Mouse (Mus musculus) ES-E14 (cell line): Measurements from ENCODE around the gene Nat8f2. TPM values are rescaled to one million over a fixed set of nuclear protein-coding genes. Genes with fewer than 3 reads are reported as not detected.
"Not testable (repeated sequence)": the region's sequence is repeated elsewhere in the genome, so short reads cannot be mapped to it uniquely, and the experiment has no call there.

Experiments used
- DNase-seq: peaks from one replicate; pipeline ENCODE4 v3.0.0-alpha.2; 2013; ENCODE audit warnings: low read depth, low spot score
- H3K27ac ChIP-seq: 2 replicates; pipeline ENCODE4 v1.5.1; 2012; ENCODE audit warnings: low read depth, mild to moderate bottlenecking, low read length, moderate library complexity, mixed read lengths; ENCODE audit not compliant: poor library complexity, insufficient read depth, severe bottlenecking
- H3K36me3 ChIP-seq: 2 replicates; pipeline ENCODE4 v1.6.1; 2012; ENCODE audit warnings: mild to moderate bottlenecking, low read length, moderate library complexity, mixed read lengths; ENCODE audit not compliant: control insufficient read depth, poor library complexity, insufficient read depth, severe bottlenecking
- H3K4me1 ChIP-seq, 2 experiments: fragments of 150-350 bp in 1 of 2; sonication (generic) in 1 of 2; 2 replicates each; pipeline ENCODE4 v1.6.1; 2012; ENCODE audit warnings: low read length in 2 of 2, mild to moderate bottlenecking in 1 of 2, mixed read lengths in 1 of 2; ENCODE audit not compliant: control insufficient read depth in 2 of 2, insufficient read depth in 2 of 2, poor library complexity in 1 of 2
- H3K4me3 ChIP-seq, 2 experiments: fragments of 150-350 bp in 1 of 2; sonication (generic) in 1 of 2; 2 replicates each; pipeline ENCODE4 v1.5.1; 2012; ENCODE audit warnings: low read length in 2 of 2, low read depth in 1 of 2, mild to moderate bottlenecking in 1 of 2, mixed read lengths in 1 of 2; ENCODE audit not compliant: insufficient read depth in 1 of 2, poor library complexity in 1 of 2, severe bottlenecking in 1 of 2
- H3K9ac ChIP-seq: 2 replicates; pipeline ENCODE4 v1.6.1; 2012; ENCODE audit warnings: low read depth, mild to moderate bottlenecking, low read length, mixed read lengths; ENCODE audit not compliant: poor library complexity, insufficient read depth, severe bottlenecking
- H3K9me3 ChIP-seq: fragments of 150-350 bp; sonication (generic); 2 replicates; pipeline ENCODE4 v1.6.1; 2012; ENCODE audit warnings: low read depth, mild to moderate bottlenecking, low read length; ENCODE audit not compliant: control insufficient read depth, insufficient read depth
- CHD2 ChIP-seq: IDR thresholded peaks from 2 replicates; pipeline ENCODE4 v1.6.1; 2014; ENCODE audit warnings: mild to moderate bottlenecking, low read depth, low read length, inconsistent platforms
- HCFC1 ChIP-seq: IDR thresholded peaks from 2 replicates; pipeline ENCODE4 v1.6.1; 2012; ENCODE audit warnings: low read length, inconsistent platforms, borderline replicate concordance; ENCODE audit not compliant: insufficient read depth
- MAFK ChIP-seq: IDR thresholded peaks from 2 replicates; pipeline ENCODE4 v1.6.1; 2014; ENCODE audit warnings: mild to moderate bottlenecking, low read depth, low read length, inconsistent platforms; ENCODE audit not compliant: insufficient read depth
- ZC3H11A ChIP-seq: IDR thresholded peaks from 2 replicates; pipeline ENCODE4 v1.6.1; 2012; ENCODE audit warnings: low read depth, mild to moderate bottlenecking, inconsistent platforms, low read length, borderline replicate concordance
- ZNF384 ChIP-seq: IDR thresholded peaks from 2 replicates; pipeline ENCODE4 v1.6.1; 2012; ENCODE audit warnings: low read depth, low read length, inconsistent platforms
- in situ Hi-C, 2 experiments: fragments of 600-800 bp; cut with MboI; formaldehyde crosslinking; loops; one replicate each; pipeline ENCODE4 v1.15.1; 2025; ENCODE audit warnings: low sequenced_read_pairs in 2 of 2, inconsistent platforms in 1 of 2; ENCODE audit not compliant: unreplicated experiment in 2 of 2
- total RNA-seq: library from RNA; depleted of rRNA; stranded (reverse); fragments of 300-350 nt; gene quantifications from 2 replicates; pipeline ENCODE4 v1.2.3, GENCODE M21; 2012

Gene Nat8f2
- total RNA-seq, 1 experiment: 1.0 TPM

GRCm38 (mm10) chr6:85851062-85851773 is 17.7 kb downstream of the Nat8f2 start:
- H3K27ac ChIP-seq: no peak overlapping the region
- in situ Hi-C loops: no loop called here

DNA sequence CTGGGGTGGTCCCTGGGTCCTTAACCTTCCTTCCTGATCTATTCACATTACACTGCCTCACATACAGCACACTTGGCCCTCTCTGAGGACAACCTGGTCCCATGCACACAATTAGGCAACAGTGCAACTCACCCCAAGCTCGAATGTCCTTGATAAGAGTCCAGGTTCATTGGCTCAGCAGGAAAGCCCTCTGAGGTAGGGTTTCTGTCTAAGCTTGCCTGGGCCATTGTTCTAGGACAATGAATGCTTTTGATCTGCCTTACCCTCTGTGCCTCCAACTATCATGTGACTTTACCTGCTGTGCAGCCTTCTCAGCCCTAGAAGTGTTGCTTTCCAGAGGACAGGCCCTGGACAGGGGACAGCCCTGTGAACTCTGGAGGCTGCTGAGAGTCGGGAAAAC is 19.7 kb downstream of the Nat8f2 start:
- Histone ChIP-seq H3K27ac (no peak overlapping the region), H3K4me3 (no peak overlapping the region), H3K9ac (no peak overlapping the region), H3K4me1 (peaks cover 5 to 27% of the 10 kb centered on the region in 2 experiments), H3K36me3 (no peaks in the 10 kb centered on the region), H3K9me3 (no peaks in the 10 kb centered on the region)
- TF ChIP-seq HCFC1 (no peak), MAFK (no peak), ZNF384 (no peak), ZC3H11A (no peak), CHD2 (no peak)
- no peak for DNase-seq
- in situ Hi-C loops: no loop called here

More at GRCm38 (mm10) chr6:85851062-85851773, 17.7 kb downstream of the Nat8f2 start:
- TF ChIP-seq MAFK (no peak), ZC3H11A (no peak), HCFC1 (no peak), CHD2 (no peak), ZNF384 (no peak)
- Histone ChIP-seq H3K4me1 (peaks cover 5 to 27% of the 10 kb centered on the region in 2 experiments), H3K36me3 (no peaks in the 10 kb centered on the region), H3K4me3 (no peak overlapping the region), H3K9me3 (no peaks in the 10 kb centered on the region), H3K9ac (no peak overlapping the region)
- DNase-seq: no peak

GRCm38 (mm10) chr6:85848140-85848539 is 20.8 kb downstream of the Nat8f2 start:
- TF ChIP-seq ZNF384 (no peak), CHD2 (no peak), ZC3H11A (no peak), MAFK (no peak), HCFC1 (no peak)
- no peak overlapping the region for H3K4me3 ChIP-seq
- no peaks in the 10 kb centered on the region for H3K36me3 ChIP-seq
- H3K4me1 ChIP-seq: peaks cover 5 to 27% of the 10 kb centered on the region in 2 experiments
- no peaks in the 10 kb centered on the region for H3K9me3 ChIP-seq
- in situ Hi-C loops: no loop called here
- no peak for DNase-seq
- no peak overlapping the region for H3K27ac ChIP-seq
- no peak overlapping the region for H3K9ac ChIP-seq

GRCm38 (mm10) chr6:85846921-85847320 is 22.0 kb downstream of the Nat8f2 start:
- in situ Hi-C loops: no loop called here
- no peak for DNase-seq
- Histone ChIP-seq H3K27ac (no peak overlapping the region), H3K9me3 (no peaks in the 10 kb centered on the region), H3K36me3 (no peaks in the 10 kb centered on the region), H3K4me1 (peaks cover 5 to 27% of the 10 kb centered on the region in 2 experiments), H3K4me3 (no peak overlapping the region), H3K9ac (no peak overlapping the region)
- no peak for TF ChIP-seq ZNF384
- TF ChIP-seq HCFC1: no peak
- TF ChIP-seq MAFK: no peak
- TF ChIP-seq CHD2: no peak
- no peak for TF ChIP-seq ZC3H11A

GRCm38 (mm10) chr6:85843677-85844458 is 25.1 kb downstream of the Nat8f2 start:
- H3K9ac ChIP-seq, H3K4me3 ChIP-seq, H3K9me3 ChIP-seq, in situ Hi-C loops, H3K27ac ChIP-seq, DNase-seq, H3K36me3 ChIP-seq: not testable (repeated sequence)
- peaks cover 5 to 11% of the 10 kb centered on the region in 2 experiments for H3K4me1 ChIP-seq
